Mouse (Mus musculus) heart, postnatal 0 days (tissue): ENCODE measurements at regions not wholly inside any gene's neighbourhood (a gene's known extent, or its start where the extent isn't known, plus 50 kb on each side); places are given as distances from the start of the nearest gene placed in this dataset.

Experiments used
- CTCF ChIP-seq: IDR thresholded peaks from 2 replicates; pipeline ENCODE4 v1.5.1; 2016; ENCODE audit warnings: antibody characterized with exemption, control low read depth, low read depth
- EP300 ChIP-seq: IDR thresholded peaks from 2 replicates; pipeline ENCODE4 v1.6.1; 2016; ENCODE audit warnings: antibody characterized with exemption, low read depth

DNA sequence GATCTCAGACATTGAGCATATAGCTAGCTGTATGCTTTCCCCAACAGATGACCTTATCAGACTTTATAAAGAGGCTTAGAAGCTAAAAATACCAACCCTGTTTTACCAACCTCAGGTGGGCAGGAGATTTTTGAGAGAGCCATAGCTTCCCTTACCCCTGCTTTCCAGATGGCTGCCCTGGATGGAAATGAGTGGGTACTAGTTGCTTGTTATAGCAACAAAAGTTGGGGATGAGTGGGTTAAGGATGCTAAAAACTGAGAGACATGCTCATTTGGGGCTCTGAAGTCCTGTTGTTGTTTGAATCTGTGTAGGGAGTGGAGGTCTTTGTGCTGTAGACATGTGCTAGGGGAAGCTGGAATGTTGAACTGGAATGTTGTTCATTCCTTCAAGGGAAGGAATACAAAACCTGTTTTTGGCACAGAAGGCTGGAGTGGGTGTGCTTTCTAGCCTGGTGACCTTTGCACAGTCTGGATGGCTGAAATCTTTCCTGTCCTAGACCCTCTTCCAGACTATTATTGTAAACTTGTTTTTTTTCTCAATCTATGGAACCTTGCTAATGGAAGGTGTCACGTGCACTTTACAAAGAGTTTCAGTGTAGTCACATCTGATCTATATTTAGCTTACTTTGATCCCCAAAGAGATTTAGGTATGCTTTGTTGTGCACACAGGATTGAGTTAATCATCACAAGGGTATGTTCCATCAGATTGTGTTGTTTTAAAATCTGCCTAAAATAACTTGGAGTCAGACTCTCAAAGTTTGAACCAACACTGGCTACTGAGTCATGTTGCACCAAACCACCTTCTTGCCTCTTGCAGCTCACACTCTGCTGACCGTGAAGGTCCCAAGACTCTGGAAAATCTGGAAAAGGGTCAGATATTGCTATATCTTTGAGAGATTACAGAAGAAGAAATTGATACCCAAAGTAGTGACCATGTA lies 138.1 kb upstream of the Slc30a5 start:
- no peak for TF ChIP-seq EP300
- TF ChIP-seq CTCF, result no peak
